Mouse (Mus musculus) hindbrain, postnatal 0 days (tissue): Measurements from ENCODE around the gene Ucp1. TPM values are rescaled to one million over a fixed set of nuclear protein-coding genes. Genes with fewer than 3 reads are reported as not detected.
A peak's percentile ranks its signal among the peaks of the same experiment; 100 is the strongest.

Source experiments
- ATAC-seq: fragments of 200-750 bp; cut with Nextera tagmentation; 2 replicates; pipeline ENCODE4 v1.8.0; 2017; ENCODE audit warnings: mild to moderate bottlenecking, moderate TSS enrichment, moderate library complexity
- DNase-seq: peaks from one replicate; pipeline ENCODE4 v3.0.0-alpha.2; 2015; ENCODE audit warnings: low spot score
- H3K27ac ChIP-seq: fragments of 300-500 bp; sonication (generic); 2 replicates; pipeline ENCODE4 v1.5.1; 2014; ENCODE audit warnings: mild to moderate bottlenecking
- H3K27me3 ChIP-seq: fragments of 300-500 bp; sonication (generic); 2 replicates; pipeline ENCODE4 v1.6.1; 2014; ENCODE audit warnings: low read length, mixed read lengths; ENCODE audit not compliant: insufficient read depth
- H3K36me3 ChIP-seq: fragments of 300-500 bp; sonication (generic); 2 replicates; pipeline ENCODE4 v1.6.1; 2014; ENCODE audit warnings: low read length, mixed read lengths; ENCODE audit not compliant: insufficient read depth
- H3K4me1 ChIP-seq: fragments of 300-500 bp; sonication (generic); 2 replicates; pipeline ENCODE4 v1.6.1; 2014; ENCODE audit warnings: antibody characterized with exemption, low read length, mixed read lengths; ENCODE audit not compliant: insufficient read depth
- H3K4me2 ChIP-seq: fragments of 300-500 bp; sonication (generic); 2 replicates; pipeline ENCODE4 v1.6.1; 2014; ENCODE audit warnings: low read depth, mild to moderate bottlenecking, low read length, moderate library complexity, mixed read lengths
- H3K4me3 ChIP-seq: fragments of 300-500 bp; sonication (generic); 2 replicates; pipeline ENCODE4 v1.5.1; 2014; ENCODE audit warnings: low read length
- H3K9ac ChIP-seq: fragments of 300-500 bp; sonication (generic); replicated peaks from 2 replicates; pipeline ENCODE4 v1.6.1; 2014; ENCODE audit warnings: mild to moderate bottlenecking, low read length, moderate library complexity, mixed read lengths
- H3K9me3 ChIP-seq: fragments of 300-500 bp; sonication (generic); 2 replicates; pipeline ENCODE4 v1.6.1; 2016; ENCODE audit warnings: low read length, mixed read lengths
- CTCF ChIP-seq: IDR thresholded peaks from 2 replicates; pipeline ENCODE4 v1.5.1; 2016; ENCODE audit warnings: antibody characterized with exemption, control low read depth, low read depth
- WGBS: fragments of 180-500 bp; shearing (Covaris S2); extraction: QIAGEN DNeasy Blood & Tissue Kit; methylation state at CpG from one replicate; pipeline ENCODE4 v1.1.7; 2014; 5-methylcytosine and 5-hydroxymethylcytosine counted together
- polyA plus RNA-seq: library from polyadenylated mRNA; unstranded; fragments of >200 nt; fragmentation: Nextera tagmentation; extraction: Ambion mirVana; gene quantifications from 2 replicates; pipeline ENCODE4 v1.2.1, GENCODE M21; 2015
- total RNA-seq: library from RNA; depleted of rRNA; stranded (reverse); fragments of >200 nt; gene quantifications from 2 replicates; pipeline ENCODE4 v1.2.3, GENCODE M21; 2014

Ucp1 gene
- total and polyA plus RNA-seq, 2 experiments from 2014 or later, result 0.09 to 0.31 TPM

DNA sequence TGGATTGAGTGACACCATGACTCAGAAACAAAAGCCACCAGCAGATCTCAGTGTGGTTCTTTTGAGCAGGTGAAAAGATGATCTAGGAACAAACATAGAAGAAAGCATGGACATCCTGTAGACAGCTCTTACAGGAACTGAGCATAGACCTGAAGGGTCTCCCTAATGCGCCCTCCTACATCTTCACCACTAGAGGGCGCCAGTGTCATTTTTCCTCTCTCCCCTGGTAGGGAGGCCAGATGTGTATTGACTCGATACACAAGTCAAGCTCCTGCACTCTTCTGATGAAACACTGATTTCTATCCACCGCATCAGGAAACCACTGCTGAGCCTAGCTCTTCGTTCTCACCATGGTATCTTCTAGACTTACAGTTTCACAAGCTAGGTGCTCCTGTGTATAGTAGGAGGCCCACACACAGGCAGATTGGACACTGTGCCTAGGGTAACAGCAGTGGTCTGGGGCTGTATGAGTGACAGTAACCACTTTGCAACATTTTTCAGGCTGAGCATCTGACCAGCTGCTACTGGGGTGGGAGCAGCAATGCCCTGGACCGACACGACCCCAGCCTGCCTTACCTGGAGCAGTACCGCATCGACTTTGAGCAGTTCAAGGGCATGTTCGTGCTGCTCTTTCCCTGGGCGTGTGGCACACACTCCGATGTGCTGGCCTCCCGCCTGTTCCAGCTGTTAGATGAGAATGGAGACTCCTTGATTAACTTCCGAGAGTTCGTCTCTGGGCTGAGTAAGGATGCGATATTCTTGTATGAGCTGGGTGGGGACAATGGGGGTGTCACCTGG, 29.5 kb upstream of the Ucp1 start:
- peak; percentile 95 for TF ChIP-seq CTCF
- Histone ChIP-seq H3K4me2 (no peak overlapping the region), H3K4me3 (no peak overlapping the region), H3K9me3 (no peaks in the 10 kb centered on the region), H3K9ac (no peak overlapping the region), H3K27ac (no peak overlapping the region), H3K27me3 (no peaks in the 10 kb centered on the region), H3K36me3 (peaks cover 36% of the 10 kb centered on the region; the same call in 1 of the 2 replicates), H3K4me1 (no peaks in the 10 kb centered on the region)
- ATAC-seq, result peak; percentile 87
- DNase-seq, result peak; percentile 74
- WGBS, result 71% methylated on average over 16 of the region's 16 CpGs

DNA sequence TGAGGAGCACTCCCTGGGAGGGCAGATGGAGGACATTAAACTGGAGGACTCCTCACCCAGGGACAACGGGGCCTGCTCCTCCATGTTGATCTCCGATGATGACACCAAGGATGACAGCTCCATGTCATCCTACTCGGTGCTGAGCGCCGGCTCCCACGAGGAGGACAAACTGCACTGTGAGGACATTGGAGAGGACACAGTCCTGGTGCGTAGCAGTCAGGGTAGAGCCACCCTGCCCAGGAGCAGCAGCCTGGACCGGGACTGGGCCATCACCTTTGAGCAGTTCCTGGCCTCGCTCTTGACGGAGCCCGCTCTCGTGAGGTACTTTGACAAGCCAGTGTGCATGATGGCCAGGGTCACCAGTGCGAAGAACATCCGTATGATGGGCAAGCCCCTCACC, 19.0 kb upstream of the Ucp1 start:
- 96% methylated on average over 14 of the region's 14 CpGs for WGBS
- Histone ChIP-seq H3K36me3 (peaks cover 33% of the 10 kb centered on the region), H3K4me2 (no peak overlapping the region), H3K4me1 (no peaks in the 10 kb centered on the region), H3K9me3 (no peaks in the 10 kb centered on the region), H3K27ac (no peak overlapping the region), H3K27me3 (no peaks in the 10 kb centered on the region), H3K4me3 (no peak overlapping the region), H3K9ac (no peak overlapping the region)
- DNase-seq, result no peak
- TF ChIP-seq CTCF, result no peak
- ATAC-seq, result 0 out of 2 replicates have a peak, but pooled peaks have one; percentile 7

- no peak for ATAC-seq
- no peak for DNase-seq
- Histone ChIP-seq H3K36me3 (peaks cover 21% of the 10 kb centered on the region), H3K27ac (no peak overlapping the region), H3K4me3 (no peak overlapping the region), H3K4me2 (no peak overlapping the region), H3K9me3 (no peaks in the 10 kb centered on the region), H3K4me1 (no peaks in the 10 kb centered on the region), H3K9ac (no peak overlapping the region), H3K27me3 (no peaks in the 10 kb centered on the region)
- WGBS, result 79% methylated on average over 10 of the region's 10 CpGs
- no peak for TF ChIP-seq CTCF
These were observed 17.7 kb upstream of the Ucp1 start for GRCm38 (mm10) chr8:83272464-83272863.

- TF ChIP-seq CTCF, result no peak
- no peak for ATAC-seq
- H3K36me3 ChIP-seq, result peaks cover 9% of the 10 kb centered on the region
- H3K27ac ChIP-seq, result no peak overlapping the region
- no peak for DNase-seq
- H3K9me3 ChIP-seq, result no peaks in the 10 kb centered on the region
- 71% methylated on average over 11 of the region's 11 CpGs for WGBS
- no peak overlapping the region for H3K4me2 ChIP-seq
- H3K9ac ChIP-seq, result no peak overlapping the region
- H3K27me3 ChIP-seq, result no peaks in the 10 kb centered on the region
- H3K4me3 ChIP-seq, result no peak overlapping the region
- no peaks in the 10 kb centered on the region for H3K4me1 ChIP-seq
These were observed 15.7 kb upstream of the Ucp1 start for GRCm38 (mm10) chr8:83274470-83274869.

GRCm38 (mm10) chr8:83278431-83278830, 11.7 kb upstream of the Ucp1 start:
- H3K27ac ChIP-seq, result no peak overlapping the region
- H3K36me3 ChIP-seq, result no peaks in the 10 kb centered on the region
- no peaks in the 10 kb centered on the region for H3K27me3 ChIP-seq
- no peak overlapping the region for H3K4me3 ChIP-seq
- ATAC-seq (no peak), DNase-seq (no peak)
- H3K9ac ChIP-seq, result no peak overlapping the region
- no peaks in the 10 kb centered on the region for H3K9me3 ChIP-seq
- no peak for TF ChIP-seq CTCF
- 81% methylated on average over 6 of the region's 6 CpGs for WGBS
- H3K4me2 ChIP-seq, result no peak overlapping the region
- no peaks in the 10 kb centered on the region for H3K4me1 ChIP-seq

DNA sequence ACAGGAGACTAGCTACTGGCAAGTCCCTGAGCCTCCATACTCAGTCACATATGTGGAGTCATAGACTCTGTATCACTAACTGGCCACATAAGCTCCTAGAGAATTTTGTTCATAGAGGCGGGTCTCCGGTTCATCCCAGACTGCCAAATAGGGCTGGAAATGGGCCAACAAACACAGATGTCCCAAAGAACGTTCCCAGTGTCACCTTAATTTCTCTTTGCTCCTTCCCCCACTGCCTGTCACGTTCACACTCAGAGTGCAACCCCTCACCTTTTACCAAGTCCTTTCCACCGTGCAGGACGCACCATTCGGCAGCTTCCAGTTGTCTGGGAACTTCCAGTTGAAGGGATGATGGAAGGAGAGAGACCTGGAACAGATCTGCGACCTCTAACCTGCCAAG, 4.8 kb upstream of the Ucp1 start:
- no peak overlapping the region for H3K27ac ChIP-seq
- TF ChIP-seq CTCF, result no peak
- H3K36me3 ChIP-seq, result no peaks in the 10 kb centered on the region
- no peak overlapping the region for H3K9ac ChIP-seq
- WGBS, result 74% methylated on average over 8 of the region's 8 CpGs
- no peak overlapping the region for H3K4me2 ChIP-seq
- H3K4me1 ChIP-seq, result no peaks in the 10 kb centered on the region
- DNase-seq (no peak), ATAC-seq (no peak)
- H3K27me3 ChIP-seq, result no peaks in the 10 kb centered on the region
- no peaks in the 10 kb centered on the region for H3K9me3 ChIP-seq
- no peak overlapping the region for H3K4me3 ChIP-seq

DNA sequence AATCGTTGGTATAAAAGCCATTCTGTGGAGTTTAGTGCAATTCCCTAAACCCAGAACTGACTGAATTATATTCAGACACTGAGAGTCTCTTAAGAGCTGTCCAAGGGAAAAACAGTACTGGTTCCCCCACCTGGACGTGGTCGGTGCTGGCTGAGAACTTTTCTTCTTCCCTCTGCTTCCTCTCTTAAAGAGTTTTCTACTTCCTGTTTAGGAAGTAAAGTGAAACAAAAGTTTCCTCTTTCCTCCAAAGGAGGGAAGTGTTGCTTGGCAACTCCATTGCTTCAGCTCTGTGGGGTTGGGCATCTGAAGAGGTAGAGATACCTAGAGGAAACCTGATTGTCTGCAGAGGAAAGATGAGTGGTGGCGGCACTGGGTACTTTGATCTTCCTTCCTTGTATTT, 7.2 kb downstream of the Ucp1 start:
- WGBS, result 83% methylated on average over 4 of the region's 4 CpGs

More for the DNA sequence above, 7.2 kb downstream of the Ucp1 start:
- Histone ChIP-seq H3K27ac (no peak overlapping the region), H3K27me3 (no peaks in the 10 kb centered on the region), H3K36me3 (no peaks in the 10 kb centered on the region), H3K4me3 (no peak overlapping the region), H3K4me2 (no peak overlapping the region), H3K4me1 (no peaks in the 10 kb centered on the region), H3K9me3 (no peaks in the 10 kb centered on the region), H3K9ac (no peak overlapping the region)
- ATAC-seq, result no peak
- no peak for TF ChIP-seq CTCF
- DNase-seq, result no peak
